Mouse (Mus musculus) layer of hippocampus, postnatal 36 days (tissue): ENCODE results near the gene Hlcs. TPM values are rescaled to one million over a fixed set of nuclear protein-coding genes. Genes with fewer than 3 reads are reported as not detected.

Experiments
- DNase-seq, 2 experiments: peaks; one replicate each; pipeline ENCODE4 v3.0.0; 2022
- total RNA-seq, 2 experiments: library from RNA; stranded (reverse); gene quantifications; 2 replicates each; pipeline ENCODE4 v1.2.3; 2021

The Hlcs gene
- total RNA-seq, 2 experiments from 2014 or later = 12.8 to 13.0 TPM

GRCm38 (mm10) chr16:94162000-94162399 is 151.4 kb downstream of the Hlcs start:
- no peak for DNase-seq

- DNase-seq = no peak
These were observed 155.6 kb downstream of the Hlcs start for GRCm38 (mm10) chr16:94157819-94158218.

- peak; percentile 42 to 58 for DNase-seq
These were observed 158.2 kb downstream of the Hlcs start for GRCm38 (mm10) chr16:94155041-94155653.

DNA sequence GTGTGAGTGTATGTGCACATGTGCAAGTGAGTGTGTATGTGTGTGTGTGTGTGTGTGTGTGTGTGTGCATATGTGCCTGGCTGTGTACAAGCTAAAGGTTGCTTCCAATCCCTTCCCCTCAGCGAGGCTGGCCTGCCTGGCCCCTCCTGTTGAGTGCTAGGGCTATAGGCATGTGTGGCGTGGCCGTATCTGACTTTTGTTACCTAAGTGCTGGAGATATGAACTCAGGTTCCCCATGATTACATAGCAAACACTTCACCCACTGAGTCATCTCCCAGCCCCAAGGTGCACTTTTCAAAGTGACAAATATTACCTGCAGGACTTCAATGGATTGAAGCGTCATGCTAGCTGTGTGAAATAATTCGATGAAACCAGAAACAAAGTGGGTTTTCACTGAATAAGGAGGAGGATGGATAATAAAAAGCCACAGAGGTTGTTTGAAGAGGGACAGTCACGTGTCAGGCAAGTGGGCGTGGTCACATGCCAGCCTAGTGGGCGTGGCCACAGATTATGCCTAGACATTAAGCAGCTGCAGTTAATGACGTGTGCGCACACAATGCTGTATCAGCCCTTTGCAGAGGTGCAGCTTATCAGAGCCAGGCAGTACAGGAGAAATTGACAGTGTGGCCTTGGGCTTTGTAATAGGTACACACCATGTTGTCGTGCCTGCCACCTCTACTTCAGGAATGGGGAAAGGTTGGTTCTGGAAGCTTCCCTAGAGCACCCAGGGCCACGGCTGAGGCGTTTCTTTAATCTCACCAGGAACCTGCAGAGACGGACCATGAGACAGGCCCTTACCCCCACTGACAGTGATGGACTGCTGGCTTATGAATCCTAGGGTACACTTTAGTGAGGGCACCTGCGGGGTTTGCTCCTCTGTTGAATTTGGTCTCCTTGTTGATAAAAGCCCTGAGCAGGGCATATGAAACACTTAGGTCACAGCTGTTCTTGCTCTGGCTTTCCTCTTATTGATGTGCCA is 163.0 kb downstream of the Hlcs start:
- DNase-seq = no peak

- no peak for DNase-seq
These were observed 165.2 kb downstream of the Hlcs start for GRCm38 (mm10) chr16:94148139-94148538.

DNA sequence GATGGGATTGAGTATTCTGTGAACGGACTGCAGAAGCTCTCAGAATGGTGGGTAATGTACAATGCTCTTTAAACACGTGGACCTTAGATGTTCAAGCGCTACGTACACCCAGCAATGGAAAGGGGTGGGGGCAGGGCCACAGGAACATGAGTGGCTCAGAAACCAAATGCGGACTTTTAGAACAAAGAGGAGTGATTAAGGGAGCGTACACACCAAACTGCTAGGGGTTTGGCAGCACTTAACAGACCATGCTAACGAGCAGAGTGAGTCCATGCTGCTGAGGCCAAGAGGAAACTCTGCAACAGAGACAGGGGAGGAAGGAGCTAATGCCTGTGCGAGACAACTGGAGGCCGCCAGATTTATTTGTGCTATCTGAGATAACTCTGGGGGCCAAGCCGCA is 170.0 kb downstream of the Hlcs start:
- DNase-seq = no peak

GRCm38 (mm10) chr16:94140746-94141145 is 172.6 kb downstream of the Hlcs start:
- no peak for DNase-seq

DNA sequence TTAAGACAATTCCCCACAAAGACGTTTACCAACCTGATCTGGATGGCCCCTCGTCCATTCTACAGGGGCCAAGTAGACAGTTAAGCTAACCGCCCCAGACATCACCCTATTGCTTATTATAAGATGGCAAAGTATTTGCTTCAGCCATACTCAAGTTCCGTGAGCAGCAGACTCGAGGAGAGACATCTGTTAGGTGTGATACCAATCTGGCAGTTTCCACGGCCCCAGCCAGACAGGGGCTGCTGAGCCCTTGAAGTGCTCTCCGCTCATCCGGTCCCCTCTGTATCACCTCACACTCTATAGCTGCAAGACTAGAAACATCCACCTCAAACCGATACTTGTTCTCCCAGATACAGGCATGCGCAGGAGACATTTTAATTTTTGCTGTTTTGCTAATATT is 179.2 kb downstream of the Hlcs start:
- DNase-seq = no peak

GRCm38 (mm10) chr16:94128236-94128835 is 185.0 kb downstream of the Hlcs start:
- no peak for DNase-seq

- DNase-seq = no peak
These were observed 187.2 kb downstream of the Hlcs start for GRCm38 (mm10) chr16:94126200-94126599.

DNA sequence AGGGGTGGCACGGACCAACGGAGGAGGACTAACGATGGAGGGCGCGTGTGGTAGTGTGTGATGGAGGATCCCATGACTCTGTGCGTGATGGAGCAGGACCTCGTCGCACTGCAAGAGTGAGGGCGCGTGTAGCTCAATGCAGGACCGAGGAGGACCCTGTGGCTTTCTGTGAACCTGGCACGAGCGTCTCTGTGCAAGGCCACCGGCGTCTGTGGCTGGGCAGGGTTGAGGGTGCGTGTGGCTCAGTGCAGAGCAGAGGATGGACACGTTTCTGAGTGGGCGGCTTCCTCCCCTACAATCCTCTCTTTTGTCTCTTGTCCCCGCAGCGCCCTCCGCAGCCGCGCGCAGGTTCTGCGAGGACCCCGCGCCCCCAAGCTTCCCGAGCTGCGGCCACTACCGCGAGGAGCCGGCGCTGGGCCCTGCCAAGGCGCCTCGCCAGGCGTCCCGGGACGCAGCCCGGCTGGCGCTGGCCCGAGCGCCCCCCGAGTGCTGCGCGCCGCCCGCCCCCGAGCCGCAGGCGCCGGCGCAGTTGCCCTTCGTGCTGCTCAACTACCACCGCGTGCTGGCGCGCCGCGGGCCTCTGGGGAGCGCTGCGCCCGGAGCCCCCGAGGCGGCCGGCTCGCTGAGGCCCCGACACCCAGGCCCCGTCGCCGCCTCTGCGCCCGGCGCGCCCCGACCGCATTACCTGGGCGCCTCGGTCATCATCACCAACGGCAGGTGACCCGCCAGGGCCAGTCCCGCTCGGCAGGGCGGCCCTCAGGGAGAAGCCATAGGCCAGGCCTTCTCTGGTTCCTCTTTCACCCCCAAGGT is 188.0 kb downstream of the Hlcs start:
- DNase-seq = peak in 1 of 2 experiments; percentile 32

DNA sequence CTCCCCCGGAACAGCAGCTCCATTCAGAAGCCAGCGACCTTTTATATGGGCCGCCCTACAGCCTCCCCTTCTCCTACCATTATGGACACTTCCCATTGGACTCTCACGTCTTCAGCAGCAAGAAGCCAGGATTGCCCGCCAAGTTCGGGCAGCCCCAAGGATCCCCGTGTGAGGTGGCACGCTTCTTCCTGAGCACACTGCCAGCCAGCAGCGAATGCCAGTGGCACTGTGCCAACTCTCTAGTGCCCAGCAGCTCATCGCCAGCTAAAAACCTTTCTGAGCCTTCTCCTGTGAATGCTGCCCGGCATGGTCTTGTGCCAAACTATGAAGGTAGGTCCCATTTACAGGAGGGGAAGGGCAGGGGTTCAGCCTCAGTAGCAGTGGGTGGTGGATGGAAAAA is 190.1 kb downstream of the Hlcs start:
- no peak for DNase-seq

GRCm38 (mm10) chr16:94122347-94122746 is 191.0 kb downstream of the Hlcs start:
- DNase-seq = no peak

GRCm38 (mm10) chr16:94118394-94118793 is 195.0 kb downstream of the Hlcs start:
- no peak for DNase-seq

GRCm38 (mm10) chr16:94117333-94117732 is 196.0 kb downstream of the Hlcs start:
- no peak for DNase-seq

GRCm38 (mm10) chr16:94114693-94115092 is 198.7 kb downstream of the Hlcs start:
- no peak for DNase-seq

GRCm38 (mm10) chr16:94113160-94113559 is 200.2 kb downstream of the Hlcs start:
- DNase-seq = no peak

DNA sequence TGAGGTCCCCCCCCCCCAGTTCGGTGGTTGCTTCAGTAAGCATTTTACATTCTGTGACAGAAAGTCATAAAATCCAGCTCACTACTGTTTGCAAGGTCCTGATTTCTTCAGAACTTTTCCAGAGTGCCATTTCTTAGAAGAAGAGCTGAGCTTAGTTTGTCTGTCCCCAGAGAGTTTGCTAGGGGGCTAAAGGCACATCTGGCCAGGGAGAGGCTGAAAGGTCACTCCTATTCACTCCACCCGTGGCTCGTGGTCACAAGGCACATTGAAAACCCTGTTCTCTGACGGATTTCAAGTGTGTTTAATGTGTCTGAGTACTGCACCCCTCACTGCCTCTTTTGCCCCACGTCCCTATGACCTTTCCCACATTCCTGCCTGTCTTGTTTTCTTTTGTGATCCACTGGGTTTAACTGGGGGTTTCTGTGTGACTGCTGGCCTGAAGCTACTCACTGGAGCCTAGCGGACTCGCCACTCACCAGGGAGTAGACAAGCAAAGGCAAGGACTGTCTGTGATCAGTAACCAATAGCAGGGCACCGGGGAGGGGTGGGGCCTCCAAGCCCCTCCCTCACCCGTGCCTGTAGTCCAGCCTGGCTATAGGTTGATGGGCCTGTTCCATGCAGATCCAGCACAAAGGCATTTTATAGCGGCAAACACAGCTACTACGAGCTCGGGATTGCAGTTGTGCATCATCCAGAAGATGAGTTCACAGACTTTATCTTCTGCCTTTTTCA is 215.5 kb downstream of the Hlcs start:
- no peak for DNase-seq

- DNase-seq = no peak
These were observed 216.9 kb downstream of the Hlcs start for GRCm38 (mm10) chr16:94096479-94096878.

DNA sequence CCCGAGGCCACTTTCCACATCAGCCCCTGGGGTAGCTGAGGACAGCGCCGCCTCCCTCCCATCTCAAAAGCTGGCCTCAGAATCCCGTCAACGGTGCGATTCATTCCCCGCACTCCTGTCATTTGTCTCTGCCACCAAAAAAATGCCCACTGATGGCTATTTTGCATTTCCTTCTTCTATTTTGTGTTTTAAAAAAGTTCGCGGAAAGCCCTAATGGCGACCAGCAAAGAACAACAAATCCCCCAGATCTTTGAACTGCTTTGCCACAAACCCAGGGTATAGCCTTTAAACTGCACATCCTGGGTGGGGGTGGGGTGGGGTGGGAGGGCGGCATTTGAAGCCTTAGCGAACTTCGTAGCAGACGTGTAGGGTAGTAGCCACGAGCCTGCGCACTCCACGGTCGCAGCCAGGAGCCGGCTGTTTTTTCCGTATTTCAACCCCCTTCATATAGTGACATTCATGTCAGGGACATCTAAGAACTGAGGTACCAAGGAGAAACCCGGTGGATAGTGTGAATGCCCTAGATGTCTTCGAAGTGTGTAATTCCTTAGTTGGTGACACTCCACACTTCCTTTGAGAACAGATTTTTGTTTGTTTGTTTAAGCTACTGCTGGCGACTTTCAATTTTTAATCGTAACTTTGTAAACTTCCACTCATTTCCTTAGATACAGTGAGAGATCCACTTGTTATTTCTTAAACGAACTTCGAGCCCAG is 218.1 kb downstream of the Hlcs start:
- DNase-seq = no peak
